Mouse (Mus musculus) c-Kit-positive CD71-positive TER-119-negative erythroid progenitor cells, embryonic 14.5 days (primary cell): ENCODE data around the gene 6330409D20Rik.

Experiments
- DNase-seq: peaks from one replicate; pipeline ENCODE4 v3.0.0-alpha.2; 2013; ENCODE audit warnings: low read depth

The 6330409D20Rik gene

DNA sequence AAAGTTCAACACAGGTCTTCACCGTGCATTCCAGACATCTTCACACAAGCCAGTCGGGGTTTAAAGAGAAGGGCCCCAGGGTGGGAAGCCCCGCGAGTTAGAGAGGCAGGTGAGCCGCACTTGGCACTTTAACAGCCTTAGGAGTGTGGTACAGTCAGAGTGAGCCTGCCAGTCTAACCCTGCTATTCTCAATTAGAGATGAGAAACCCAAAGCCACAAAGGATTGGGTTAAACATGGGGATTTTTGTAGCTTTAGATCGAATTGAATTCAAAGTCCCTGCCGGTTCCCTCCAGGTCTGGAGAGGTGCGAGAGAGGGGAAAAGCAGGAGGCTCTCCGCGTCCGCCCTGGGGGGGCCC, at the start of gene 6330409D20Rik:
Gene 6330409D20Rik, minus strand, starts transcription at position 101 of the 357 bp plus-strand sequence.
- no peak for DNase-seq

- DNase-seq: no peak
Measured at GRCm38 (mm10) chr2:32788581-32788980, 47.8 kb upstream of the 6330409D20Rik start.

GRCm38 (mm10) chr2:32787176-32787575, 46.4 kb upstream of the 6330409D20Rik start:
- DNase-seq: no peak

DNA sequence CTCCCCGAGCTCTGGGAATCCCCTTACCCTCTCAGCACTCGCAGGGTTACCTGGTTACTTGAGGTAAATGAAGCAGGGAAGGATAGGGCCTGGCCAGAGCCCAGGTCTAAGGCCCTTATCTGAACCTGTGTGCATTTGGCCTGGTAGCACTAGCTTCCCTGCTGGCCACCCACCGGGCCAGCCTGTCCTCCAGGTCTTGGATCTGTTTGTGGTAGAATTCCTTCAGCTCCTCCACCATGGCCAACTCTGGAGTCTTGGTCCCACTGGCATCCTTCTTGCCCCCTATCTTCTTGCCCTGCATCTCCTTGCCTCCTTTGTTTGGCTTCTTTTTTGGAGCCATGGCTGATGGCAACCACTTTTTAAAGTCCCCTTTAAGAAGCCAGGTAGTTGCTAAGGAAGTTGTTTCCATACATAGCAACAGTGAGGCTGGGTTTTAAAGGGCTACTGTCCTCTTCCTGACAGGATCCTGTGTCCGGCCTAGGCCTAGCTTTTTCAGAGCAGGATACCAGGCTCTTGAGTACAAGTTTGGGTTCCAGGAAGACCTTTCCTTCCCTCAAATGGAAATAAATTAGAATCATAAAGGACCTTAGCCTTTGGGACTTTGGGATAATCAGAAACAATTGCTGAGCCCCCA, 43.3 kb upstream of the 6330409D20Rik start, which contains the start of gene Cfap157:
Gene Cfap157, minus strand, starts transcription at position 381 of the 634 bp plus-strand sequence.
- DNase-seq: no peak

DNA sequence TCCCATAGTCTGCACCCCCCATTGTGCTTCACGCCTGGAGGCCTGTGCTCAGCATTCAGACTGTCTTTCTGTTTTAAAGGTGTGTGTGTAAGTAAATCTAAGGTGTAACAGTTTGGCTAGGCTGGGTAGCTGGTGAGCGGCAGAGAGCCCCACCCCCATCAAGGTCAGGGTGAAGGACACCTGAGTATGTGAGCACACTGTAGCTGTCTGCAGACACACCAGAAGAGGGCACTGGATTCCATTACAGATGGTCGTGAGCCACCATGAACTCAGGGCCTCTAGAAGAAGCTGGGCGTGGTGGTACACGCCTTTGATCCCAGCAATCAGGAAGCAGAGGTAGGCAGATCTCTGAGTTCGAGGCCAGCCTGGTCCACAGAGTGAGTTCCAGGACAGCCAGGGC, 40.9 kb upstream of the 6330409D20Rik start:
- DNase-seq: no peak

- no peak for DNase-seq
Measured at GRCm38 (mm10) chr2:32779714-32780113, 38.9 kb upstream of the 6330409D20Rik start.

DNA sequence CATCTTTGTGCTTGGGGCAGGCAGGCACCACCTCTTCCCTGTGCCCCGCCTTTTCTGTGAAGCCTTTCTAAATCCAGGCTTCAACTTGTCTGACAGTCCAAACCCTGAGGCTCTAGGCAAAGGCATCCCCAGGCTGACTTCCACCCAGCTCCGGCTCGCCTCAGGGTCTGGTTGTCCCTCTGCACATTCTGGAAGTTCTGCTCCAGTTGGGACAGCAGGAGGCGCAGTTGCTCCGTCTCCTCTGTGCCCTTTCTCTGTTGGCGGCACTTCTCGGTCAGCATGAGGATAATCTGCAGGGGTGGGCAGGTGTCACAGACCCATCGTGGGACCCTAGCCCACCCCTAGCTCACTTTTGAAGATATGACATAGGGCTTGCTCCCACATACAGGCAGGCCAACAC, 38.3 kb upstream of the 6330409D20Rik start:
- no peak for DNase-seq

GRCm38 (mm10) chr2:32778081-32778480, 37.3 kb upstream of the 6330409D20Rik start:
- DNase-seq: no peak

DNA sequence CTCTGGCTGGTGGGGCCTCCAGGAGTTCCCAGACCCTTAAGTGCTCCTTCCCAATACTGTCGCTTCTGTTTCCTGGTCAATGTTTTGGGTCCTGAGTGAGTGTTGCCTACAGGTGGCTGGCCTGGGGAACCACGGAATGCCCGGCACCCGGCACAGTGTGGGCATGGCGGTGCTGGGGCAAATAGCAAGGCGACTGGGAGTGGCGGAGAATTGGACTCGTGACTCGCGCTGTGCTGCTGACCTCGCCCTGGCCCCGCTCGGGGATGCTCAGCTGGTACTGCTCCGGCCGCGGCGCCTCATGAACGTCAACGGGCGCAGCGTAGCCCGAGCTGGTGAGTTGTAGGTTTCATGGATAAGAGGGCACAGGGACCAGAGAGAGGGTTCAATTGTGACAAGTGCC, 35.4 kb upstream of the 6330409D20Rik start:
- no peak for DNase-seq

DNA sequence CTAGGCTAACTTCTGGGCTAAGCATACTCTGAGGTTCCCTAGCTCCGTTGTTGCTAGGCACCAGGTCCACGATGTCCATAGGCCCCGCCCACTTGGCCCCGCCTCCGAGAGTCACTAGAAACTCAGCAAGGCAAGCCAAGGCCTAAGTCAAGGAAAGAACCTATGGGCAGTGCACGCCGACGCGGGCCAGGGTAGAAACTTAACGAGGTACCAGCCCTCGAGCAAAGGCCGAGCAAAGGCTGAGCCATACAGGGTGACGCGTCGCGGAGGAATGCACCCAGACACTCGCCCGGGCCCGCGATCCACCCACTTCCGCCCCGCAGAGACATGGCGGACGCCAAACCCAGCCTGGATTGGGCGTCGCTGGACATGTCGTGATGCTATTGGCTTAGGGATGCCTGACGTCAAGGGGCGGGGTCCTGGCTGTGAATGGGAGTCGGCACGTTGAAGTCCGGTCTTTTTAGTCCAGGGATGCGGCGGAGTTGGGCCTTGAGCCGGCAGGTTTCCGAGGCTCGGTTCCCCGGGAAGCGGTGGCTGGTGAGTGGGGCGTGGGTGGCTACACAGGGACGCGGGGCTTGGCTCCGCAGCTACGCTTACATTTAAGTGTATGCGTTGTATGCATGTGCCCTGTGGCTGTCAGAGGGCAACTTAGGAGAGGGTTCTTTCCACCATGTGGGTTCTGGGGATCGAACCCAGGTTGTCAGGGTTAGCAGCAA, 34.7 kb upstream of the 6330409D20Rik start, which contains the start of the genes Ttc16 and Ptrh1:
Gene Ttc16, minus strand, starts transcription at position 275 of the 716 bp plus-strand sequence.
Gene Ptrh1, plus strand, starts transcription at position 428 of the 716 bp plus-strand sequence.
- DNase-seq: peak; percentile 97

DNA sequence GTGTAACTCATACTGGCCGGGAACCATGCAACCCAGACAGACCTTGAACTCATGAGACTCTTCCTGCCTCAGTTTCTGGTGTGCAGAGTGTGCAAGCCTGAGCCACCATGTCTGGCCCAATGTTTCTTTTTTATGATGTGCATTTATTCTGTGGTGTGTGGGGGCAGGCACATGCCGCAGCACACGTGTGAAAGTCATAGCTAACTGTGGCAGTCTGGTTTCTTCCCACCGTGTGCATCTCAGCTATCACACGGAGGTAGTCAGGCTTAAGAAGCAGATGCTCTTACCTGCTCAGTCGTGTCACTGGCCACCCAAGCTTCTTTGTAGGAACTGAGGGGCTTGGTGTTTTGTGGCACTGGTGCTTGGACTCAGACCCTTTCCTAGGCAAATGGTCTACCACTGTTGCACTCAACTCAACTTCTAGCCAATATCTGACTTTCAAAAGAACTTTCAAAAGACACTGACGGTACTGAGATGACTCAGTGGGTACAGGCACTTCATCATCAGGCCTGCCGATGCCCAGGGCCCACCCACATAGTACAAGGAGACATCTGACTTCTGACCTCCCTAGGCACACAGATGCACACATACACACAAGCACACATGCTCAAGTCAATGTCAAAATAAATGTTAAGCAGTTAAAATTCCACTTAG, 31.9 kb upstream of the 6330409D20Rik start:
- DNase-seq: no peak

GRCm38 (mm10) chr2:32771886-32772285, 31.1 kb upstream of the 6330409D20Rik start:
- no peak for DNase-seq

DNA sequence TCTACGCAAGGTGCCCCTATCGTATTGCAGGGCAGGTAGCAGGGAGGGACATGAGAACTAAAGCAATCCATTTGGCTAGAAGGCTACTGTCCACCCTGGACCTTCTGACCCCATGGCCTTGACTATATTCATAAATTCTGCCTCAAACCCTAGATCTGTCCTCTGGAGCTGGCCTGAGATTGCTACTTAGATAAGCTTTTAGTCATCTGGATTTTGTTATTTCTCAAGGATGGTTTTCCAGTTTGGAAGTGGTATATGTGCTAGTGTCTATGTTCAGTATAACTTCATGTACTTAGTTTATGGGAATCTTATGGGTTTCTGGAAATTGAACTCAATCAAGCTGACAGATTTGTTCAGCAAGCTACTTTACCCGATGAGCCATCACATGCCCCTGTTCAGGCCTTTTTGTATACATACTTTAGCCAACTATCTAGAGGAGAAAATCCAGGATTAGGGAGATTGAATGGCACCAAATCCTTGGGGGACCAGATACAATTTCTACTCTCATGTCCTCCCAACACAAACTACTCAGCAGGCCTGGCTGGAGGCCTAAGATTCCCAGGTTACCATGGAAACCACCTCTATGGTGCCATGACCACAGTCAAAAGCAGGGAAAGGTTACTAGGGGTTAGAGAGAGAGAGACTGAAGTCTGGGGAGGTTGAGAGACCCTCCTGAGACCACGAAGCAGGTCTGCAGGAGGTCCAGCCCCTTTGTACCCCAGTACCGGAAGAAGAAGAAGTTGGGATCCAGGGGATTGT, 28.7 kb upstream of the 6330409D20Rik start:
- DNase-seq: no peak

DNA sequence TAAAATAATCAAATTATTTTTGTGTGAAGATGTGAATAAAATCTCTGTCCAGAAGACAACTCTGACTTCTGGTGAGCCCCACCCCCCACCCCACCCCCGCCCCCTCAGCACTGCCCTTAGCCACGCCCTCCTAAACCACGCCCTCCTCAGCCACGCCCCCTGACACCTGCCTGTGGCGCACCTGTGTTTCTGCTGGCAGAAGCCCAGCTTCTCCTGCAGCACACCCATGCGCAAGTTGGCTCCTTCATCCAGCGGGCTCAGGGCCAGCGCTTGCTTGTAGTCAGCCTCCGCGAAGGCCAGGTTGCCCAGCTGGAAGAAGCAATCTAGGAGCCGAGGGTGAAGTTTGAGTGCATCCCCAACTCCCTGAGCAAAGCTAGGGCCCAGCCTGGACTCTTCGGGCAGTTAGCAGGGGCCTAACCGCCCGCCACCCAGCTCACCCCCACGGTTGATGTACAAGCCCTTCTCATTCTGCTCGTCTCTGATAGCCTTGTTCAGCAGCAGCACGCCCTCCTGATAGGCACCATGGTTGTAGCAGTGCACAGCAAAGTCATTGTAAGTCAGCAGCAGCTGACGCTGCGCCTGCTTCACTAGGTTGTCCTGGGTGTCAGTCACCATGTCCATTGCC, 28.0 kb upstream of the 6330409D20Rik start:
- peak; percentile 45 for DNase-seq

DNA sequence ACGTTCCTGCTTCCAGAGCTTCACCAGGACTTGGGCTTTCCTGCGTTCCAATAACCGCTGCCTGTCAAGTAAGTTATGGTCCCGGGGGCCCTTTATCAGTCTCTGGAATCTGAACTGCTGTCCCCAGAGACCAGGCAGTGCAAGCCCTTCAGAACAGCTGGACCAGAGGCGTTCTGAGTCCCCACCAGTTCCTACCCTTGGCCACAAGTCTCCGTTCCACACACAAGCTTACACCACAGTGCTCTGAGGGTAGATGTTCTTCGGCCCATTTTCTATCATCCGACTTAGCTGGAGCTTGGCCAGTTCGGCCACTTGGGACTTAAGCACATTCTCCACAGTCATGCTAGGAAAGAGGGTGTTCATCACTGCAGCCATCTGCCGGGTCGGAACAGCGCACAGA, 26.4 kb upstream of the 6330409D20Rik start:
- DNase-seq: no peak

- no peak for DNase-seq
Measured at GRCm38 (mm10) chr2:32763353-32763752, 22.5 kb upstream of the 6330409D20Rik start.

- no peak for DNase-seq
Measured at GRCm38 (mm10) chr2:32761859-32762258, 21.0 kb upstream of the 6330409D20Rik start.

GRCm38 (mm10) chr2:32761361-32761760, 20.5 kb upstream of the 6330409D20Rik start:
- no peak for DNase-seq

- no peak for DNase-seq
Measured at GRCm38 (mm10) chr2:32759001-32759400, 18.2 kb upstream of the 6330409D20Rik start.

GRCm38 (mm10) chr2:32758503-32758902, 17.7 kb upstream of the 6330409D20Rik start:
- DNase-seq: no peak

DNA sequence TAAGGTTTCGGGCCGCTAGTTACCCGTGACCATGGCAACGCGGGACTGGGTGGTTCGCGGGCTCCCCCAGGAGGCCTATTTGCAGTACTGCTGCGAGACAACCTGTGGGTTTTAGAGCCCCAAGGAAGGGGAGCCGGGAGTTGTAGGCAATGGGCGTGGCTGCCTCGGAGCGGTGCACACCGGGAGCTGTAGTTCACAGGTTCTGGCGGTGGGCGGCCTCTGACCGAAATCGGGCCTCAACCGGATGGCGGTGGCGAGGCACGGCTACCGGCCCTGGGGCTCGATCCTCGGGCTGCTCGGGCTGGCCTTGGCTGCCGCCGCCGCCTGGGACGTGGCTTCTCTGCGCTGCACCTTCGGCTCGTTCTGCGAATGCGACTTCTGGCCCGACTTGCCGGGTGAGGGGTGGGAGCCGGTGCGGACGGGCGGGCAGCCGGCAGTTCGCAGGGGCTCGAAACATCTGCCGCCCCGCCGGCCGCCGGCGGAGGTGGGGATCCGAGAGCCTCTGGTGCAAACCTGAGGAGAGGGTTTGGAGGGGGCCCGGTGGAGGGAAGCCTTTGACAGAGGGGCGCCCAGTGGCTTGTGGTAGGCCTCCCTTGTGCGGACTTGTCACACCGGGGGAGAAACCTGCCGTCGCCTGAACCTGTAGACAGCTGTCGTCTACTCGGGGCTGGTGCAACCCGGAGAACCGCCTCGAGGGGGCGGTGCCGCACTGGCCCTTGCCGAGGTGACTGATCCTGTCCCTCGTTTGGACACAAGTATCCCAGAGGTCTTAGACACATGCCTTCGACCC, 16.4 kb upstream of the 6330409D20Rik start, which contains the start of gene Tor2a:
Gene Tor2a, plus strand, starts transcription at position 179 of the 790 bp plus-strand sequence.
- peak; percentile 96 for DNase-seq
